Mouse (Mus musculus) lung, adult 18-20 months (tissue): ENCODE results near the gene Scrn2.

Source experiments
- DNase-seq, 2 experiments: peaks; one replicate each; pipeline ENCODE4 v3.0.0; 2022; ENCODE audit warnings: mixed read lengths in 2 of 2

Gene Scrn2

DNA sequence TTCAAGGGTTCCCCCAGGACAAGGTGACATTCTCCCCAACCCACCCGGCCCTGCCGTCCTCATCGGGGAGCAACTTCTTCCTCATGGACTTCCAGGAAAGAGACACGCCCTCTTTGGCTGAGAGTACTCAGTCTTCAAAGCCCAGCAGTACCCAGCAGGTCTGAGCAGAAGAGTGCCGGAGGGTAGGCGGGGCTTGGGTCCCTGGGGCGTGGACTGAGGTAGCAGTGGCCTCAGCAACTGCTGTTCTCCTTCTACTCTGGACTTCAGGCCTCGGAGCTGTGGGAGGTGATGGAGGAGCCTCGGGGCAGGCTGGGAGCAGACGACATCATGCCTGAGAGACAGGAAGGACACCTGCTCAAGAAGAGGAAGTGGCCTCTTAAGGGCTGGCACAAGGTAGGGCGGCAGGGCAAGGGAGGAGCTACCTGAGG, 22.5 kb downstream of the Scrn2 start:
- peak; percentile 82 to 87 for DNase-seq

DNA sequence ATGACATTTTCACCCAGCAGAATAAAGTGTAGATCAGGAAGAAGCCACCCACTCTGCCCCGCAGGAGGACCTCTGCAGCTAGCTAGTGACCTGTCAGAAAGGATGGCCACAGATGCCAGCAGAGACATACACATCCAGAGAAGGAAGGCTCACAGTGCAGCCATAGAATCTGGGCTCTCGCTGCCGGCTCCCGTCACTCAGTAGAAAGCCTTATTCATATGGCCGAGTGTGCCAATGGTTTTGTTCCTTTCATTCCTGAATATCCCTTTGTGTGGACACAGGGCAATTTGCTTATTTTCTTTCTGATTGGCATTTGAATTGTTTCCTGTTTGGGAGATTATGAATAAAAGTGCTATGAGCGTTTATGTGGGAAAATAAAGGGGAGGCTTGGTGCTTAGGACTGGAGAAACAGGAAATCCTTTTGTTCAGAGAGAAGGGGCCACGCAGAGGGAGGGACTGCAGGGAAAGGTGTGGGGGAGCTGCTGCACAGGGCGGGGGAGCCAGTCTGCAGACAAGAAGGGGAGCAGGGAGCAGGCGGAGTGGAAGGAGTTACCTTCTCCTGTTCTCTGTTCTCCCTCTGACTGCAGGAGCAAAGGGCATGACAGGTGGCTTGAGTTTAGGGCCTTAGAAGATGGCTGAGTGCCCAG, 33.7 kb downstream of the Scrn2 start:
- DNase-seq, result no peak

DNA sequence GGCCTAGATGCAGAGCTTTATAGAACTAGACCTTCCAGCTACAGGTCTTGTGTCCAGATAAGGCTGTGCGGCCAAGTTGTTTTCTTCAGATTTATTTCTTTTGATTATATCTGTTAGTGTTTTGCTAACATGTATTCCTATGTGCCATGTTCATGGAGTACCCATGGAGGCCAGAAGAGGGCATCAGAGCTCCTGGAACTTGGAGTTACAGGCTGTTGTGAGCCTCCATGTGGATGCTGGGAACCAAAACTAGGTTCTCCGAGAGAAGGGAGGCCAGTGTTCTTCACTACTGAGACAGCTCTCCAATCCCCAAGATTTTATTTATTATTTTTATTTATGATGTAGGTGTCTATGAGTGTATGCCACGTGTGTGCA, 34.2 kb downstream of the Scrn2 start:
- no peak for DNase-seq

DNA sequence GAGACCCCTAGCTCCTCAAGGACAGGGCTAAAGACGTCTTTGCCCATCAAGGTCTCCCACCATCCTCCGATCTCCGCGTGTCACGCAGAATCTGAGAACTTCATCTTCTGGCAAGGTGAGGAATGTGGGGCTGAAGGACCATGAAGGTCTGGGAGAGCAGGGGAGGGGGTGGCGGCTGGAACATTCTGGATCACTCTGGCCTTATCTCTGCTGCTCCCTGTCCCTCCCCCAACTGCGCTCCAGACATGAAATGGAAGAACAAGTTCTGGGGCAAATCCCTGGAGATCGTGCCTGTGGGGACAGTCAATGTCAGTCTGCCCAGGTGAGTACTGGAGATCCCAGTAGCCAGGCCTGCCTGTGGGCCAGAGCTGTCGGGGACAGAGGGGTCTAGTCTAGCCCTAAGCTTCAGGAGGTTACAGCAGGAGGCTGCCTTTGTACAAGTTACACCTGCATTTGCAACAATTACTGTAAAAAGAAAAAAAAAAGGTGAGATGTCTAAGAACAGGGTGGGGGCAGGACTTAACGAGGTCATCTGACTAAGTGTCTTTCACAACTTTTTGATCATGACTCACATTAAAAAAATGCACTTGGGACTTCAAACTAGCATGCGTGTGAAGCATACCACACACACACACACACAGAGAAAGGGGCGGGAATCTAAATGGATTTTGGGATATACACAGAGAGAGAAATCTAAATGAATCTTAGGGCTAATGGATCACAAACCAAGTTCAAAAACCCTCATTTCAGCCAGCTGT, 36.0 kb downstream of the Scrn2 start:
- peak in 1 of 2 experiments; percentile 18 for DNase-seq

DNA sequence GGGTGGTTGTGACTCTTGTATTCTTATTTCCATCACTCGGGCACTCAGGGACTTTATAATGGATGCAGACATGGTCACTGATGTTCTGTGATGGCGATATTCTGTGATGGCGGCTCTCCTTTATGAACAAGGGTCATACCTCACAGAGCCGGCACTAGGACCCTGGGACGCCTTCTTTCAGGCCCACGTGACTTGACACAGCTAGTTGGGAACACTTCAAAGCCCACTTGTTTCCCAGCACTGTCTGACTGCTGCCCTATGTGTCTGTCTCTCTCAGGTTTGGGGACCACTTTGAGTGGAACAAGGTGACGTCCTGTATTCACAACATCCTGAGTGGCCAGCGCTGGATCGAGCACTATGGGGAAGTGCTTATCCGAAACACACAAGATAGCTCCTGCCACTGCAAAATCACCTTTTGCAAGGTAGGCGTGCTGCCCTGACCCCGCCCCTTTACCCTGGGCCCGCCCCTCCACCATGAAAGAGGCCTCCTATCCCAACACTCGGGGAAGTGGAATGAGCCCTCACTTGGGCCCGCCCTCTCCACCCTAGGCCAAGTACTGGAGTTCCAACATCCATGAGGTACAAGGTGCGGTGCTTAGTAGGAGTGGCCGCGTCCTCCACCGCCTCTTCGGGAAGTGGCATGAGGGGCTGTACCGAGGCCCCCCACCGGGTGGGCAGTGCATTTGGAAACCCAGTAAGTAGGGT, 37.1 kb downstream of the Scrn2 start:
- peak in 1 of 2 experiments; percentile 31 for DNase-seq

DNA sequence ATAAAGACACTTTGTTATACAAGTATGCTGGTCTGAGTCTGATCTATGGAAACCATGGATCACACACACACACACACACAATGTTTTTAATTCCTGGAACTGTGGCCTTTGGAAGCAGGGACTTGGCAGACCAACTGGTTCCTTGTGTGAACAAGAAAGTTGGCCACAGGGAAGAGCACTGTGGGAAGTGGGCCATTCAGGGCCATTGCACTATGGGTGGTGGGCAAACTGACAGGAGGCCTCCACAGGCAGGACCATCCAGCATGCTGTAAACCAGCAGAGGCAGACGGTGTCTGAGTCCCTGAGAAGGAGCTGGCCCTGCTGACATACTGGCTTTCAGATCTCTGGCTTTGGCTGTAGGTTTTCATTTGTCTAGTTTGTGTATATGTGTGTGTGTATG, 39.6 kb downstream of the Scrn2 start:
- DNase-seq, result no peak

DNA sequence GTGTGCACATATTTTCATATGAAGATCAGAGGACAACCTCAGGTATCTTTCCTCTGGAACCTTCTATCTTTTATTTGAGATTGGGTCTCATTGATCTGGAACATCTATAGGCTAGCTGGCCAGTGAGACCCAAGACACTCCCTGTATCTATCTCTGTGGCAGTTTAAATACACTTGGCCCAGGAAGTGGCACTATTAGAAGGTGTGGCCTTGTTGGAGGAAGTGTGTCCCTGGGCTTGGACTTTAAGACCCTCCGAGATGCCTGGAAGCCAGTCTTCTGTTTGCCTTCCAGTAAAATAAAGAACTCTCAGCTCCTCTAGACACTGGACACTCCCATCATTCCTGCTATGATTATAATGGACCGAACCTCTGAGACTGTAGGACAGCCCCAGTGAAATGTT, 40.0 kb downstream of the Scrn2 start:
- DNase-seq, result no peak

DNA sequence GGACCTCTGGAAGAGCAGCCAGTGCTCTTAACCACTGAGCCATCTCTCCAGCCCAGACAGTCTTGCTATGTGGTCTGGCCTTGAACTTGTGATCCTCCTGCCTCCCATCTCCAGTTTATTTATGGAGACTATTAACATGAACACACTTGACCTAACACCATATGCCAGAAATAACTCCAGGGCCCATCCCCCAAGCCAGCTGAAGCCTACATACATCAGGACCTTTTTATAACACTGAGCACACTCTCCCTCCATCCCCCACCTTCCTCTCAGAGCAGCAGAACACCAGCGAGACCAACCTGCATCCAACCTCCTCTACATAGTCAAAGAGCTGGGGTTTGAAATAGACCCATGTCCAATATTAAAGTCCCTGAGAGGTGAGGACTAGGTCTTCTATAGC, 41.4 kb downstream of the Scrn2 start:
- no peak for DNase-seq

DNA sequence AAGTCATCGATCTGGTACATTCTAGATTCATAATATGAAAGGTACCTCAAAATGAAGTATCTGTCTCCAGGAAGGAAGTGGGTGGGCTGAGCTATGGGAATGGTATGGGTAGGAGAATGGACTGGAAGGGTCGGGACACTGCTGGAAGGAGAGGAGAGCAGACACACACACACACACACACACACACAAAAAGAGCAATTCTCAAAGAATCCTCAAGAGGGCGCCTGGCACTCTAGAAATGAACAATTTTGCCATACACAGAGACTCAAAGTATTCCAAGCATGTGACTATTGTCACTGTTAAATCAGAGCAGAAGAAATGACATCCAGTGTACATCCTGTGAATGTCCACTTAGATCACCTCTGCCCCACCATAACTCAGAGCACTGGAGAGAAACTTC, 42.8 kb downstream of the Scrn2 start:
- peak in 1 of 2 experiments; percentile 17 for DNase-seq

DNA sequence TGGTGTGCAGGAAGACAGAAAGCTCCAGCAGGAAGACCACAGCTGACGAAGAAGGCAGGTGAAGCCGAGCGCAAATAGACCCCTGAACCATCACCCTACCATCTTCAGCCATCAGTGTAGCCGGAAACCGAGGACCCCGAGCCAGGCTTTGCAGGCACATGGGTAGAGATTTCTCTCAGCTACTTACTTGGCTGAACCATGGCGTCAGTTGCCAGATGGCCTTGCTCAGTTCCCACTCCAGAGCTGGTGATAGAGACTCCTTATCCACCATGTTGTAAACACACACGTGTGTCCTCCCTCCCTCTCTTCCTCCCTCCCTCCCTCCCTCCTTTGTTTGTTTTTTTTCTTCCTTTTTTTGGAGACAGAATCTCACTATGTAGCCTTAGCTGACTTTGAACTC, 44.5 kb downstream of the Scrn2 start:
- DNase-seq, result no peak

DNA sequence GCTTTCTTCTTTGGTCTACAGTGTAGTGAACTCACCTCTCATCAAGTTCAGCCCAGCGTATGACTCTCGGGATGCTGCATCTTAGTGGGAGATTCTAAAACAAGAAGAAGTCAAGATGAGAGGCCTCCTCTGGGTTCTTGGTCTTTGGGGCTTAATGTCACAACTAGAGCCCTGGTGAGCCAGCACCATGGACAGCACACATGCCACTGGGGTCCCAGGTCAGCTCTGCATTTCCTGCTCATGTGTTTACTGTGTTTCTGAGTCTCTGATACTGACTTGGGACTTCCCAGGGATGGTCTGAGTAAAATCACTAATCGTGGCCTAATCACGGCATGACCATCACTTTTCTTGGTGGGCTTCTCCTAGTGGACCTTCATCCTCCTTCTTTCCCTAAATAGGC, 49.0 kb downstream of the Scrn2 start:
- no peak for DNase-seq

DNA sequence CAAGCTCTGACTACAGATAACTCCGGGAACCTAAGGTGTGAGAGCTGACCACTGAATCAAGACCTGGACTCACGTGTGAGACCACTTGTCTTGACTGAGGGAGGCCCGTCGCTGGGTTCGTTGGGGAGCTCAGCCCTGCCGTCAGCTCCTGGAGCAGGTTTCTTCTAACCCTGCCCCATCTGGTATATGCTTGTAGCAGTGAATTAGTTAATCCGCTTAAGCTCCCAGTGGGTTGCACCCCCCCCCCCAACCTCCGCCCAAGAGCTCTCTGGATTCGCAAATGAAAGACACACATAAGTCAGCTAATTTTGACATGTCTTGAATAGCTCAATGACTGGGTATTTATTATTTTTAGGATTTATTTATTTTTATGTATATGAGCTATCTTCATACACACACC, 50.6 kb downstream of the Scrn2 start:
- no peak for DNase-seq

DNA sequence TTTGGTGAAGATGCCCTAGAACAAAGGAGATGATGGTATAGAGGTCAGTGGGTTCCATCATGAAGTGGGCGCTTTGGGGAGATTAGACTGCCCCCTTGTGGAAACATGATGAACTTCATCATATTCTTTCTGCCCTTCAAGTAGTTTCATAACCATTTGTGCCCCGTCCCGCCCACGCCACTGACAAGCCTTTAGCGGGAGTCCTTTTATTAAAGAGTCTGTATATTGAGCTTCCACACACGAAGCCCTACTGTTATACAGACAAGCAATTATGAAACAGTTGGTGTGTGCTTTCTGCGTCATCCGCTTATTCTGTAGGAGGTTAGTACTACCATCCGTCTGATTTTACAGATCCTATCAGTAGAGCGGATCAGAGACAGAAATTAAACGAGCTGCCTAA, 53.2 kb downstream of the Scrn2 start:
- DNase-seq, result peak; percentile 53 to 63
